Mouse (Mus musculus) hindbrain, postnatal 0 days (tissue): ENCODE measurements around the gene Cd59b. TPM values are rescaled to one million over a fixed set of nuclear protein-coding genes. Genes with fewer than 3 reads are reported as not detected.
"Not testable (repeated sequence)": the region's sequence is repeated elsewhere in the genome, so short reads cannot be mapped to it uniquely, and the experiment has no call there.

Source experiments
- ATAC-seq: fragments of 200-750 bp; cut with Nextera tagmentation; 2 replicates; pipeline ENCODE4 v1.8.0; 2017; ENCODE audit warnings: mild to moderate bottlenecking, moderate TSS enrichment, moderate library complexity
- DNase-seq: peaks from one replicate; pipeline ENCODE4 v3.0.0-alpha.2; 2015; ENCODE audit warnings: low spot score
- H3K27ac ChIP-seq: fragments of 300-500 bp; sonication (generic); 2 replicates; pipeline ENCODE4 v1.5.1; 2014; ENCODE audit warnings: mild to moderate bottlenecking
- H3K27me3 ChIP-seq: fragments of 300-500 bp; sonication (generic); 2 replicates; pipeline ENCODE4 v1.6.1; 2014; ENCODE audit warnings: low read length, mixed read lengths; ENCODE audit not compliant: insufficient read depth
- H3K36me3 ChIP-seq: fragments of 300-500 bp; sonication (generic); 2 replicates; pipeline ENCODE4 v1.6.1; 2014; ENCODE audit warnings: low read length, mixed read lengths; ENCODE audit not compliant: insufficient read depth
- H3K4me1 ChIP-seq: fragments of 300-500 bp; sonication (generic); 2 replicates; pipeline ENCODE4 v1.6.1; 2014; ENCODE audit warnings: antibody characterized with exemption, low read length, mixed read lengths; ENCODE audit not compliant: insufficient read depth
- H3K4me2 ChIP-seq: fragments of 300-500 bp; sonication (generic); 2 replicates; pipeline ENCODE4 v1.6.1; 2014; ENCODE audit warnings: low read depth, mild to moderate bottlenecking, low read length, moderate library complexity, mixed read lengths
- H3K4me3 ChIP-seq: fragments of 300-500 bp; sonication (generic); 2 replicates; pipeline ENCODE4 v1.5.1; 2014; ENCODE audit warnings: low read length
- H3K9ac ChIP-seq: fragments of 300-500 bp; sonication (generic); replicated peaks from 2 replicates; pipeline ENCODE4 v1.6.1; 2014; ENCODE audit warnings: mild to moderate bottlenecking, low read length, moderate library complexity, mixed read lengths
- H3K9me3 ChIP-seq: fragments of 300-500 bp; sonication (generic); 2 replicates; pipeline ENCODE4 v1.6.1; 2016; ENCODE audit warnings: low read length, mixed read lengths
- CTCF ChIP-seq: IDR thresholded peaks from 2 replicates; pipeline ENCODE4 v1.5.1; 2016; ENCODE audit warnings: antibody characterized with exemption, control low read depth, low read depth
- WGBS: fragments of 180-500 bp; shearing (Covaris S2); extraction: QIAGEN DNeasy Blood & Tissue Kit; methylation state at CpG from one replicate; pipeline ENCODE4 v1.1.7; 2014; 5-methylcytosine and 5-hydroxymethylcytosine counted together
- polyA plus RNA-seq: library from polyadenylated mRNA; unstranded; fragments of >200 nt; fragmentation: Nextera tagmentation; extraction: Ambion mirVana; gene quantifications from 2 replicates; pipeline ENCODE4 v1.2.1, GENCODE M21; 2015
- total RNA-seq: library from RNA; depleted of rRNA; stranded (reverse); fragments of >200 nt; gene quantifications from 2 replicates; pipeline ENCODE4 v1.2.3, GENCODE M21; 2014

The Cd59b gene
- total and polyA plus RNA-seq, 2 experiments from 2014 or later: 3.9 TPM; not detected in 1

- Histone ChIP-seq H3K27ac (no peak overlapping the region), H3K9ac (no peak overlapping the region), H3K4me1 (no peaks in the 10 kb centered on the region; the same call in 1 of the 2 replicates), H3K36me3 (no peaks in the 10 kb centered on the region), H3K4me2 (no peak overlapping the region), H3K4me3 (no peak overlapping the region), H3K27me3 (no peaks in the 10 kb centered on the region), H3K9me3 (no peaks in the 10 kb centered on the region)
- 54% methylated on average over 1 of the region's 1 CpGs for WGBS
- TF ChIP-seq CTCF: no peak
- DNase-seq (no peak), ATAC-seq (no peak)
Measured at GRCm38 (mm10) chr2:104099946-104100345, 30.3 kb downstream of the Cd59b start.

- 94% methylated on average over 6 of the region's 6 CpGs for WGBS
Measured at GRCm38 (mm10) chr2:104104800-104105199, 35.2 kb downstream of the Cd59b start.

GRCm38 (mm10) chr2:104109021-104109420 lies 39.4 kb downstream of the Cd59b start:
- not testable (repeated sequence) for ATAC-seq, H3K4me3 ChIP-seq, H3K9me3 ChIP-seq, H3K36me3 ChIP-seq, H3K27me3 ChIP-seq, H3K4me2 ChIP-seq, H3K27ac ChIP-seq, H3K4me1 ChIP-seq, DNase-seq, H3K9ac ChIP-seq
- 93% methylated on average over 2 of the region's 2 CpGs for WGBS

More at GRCm38 (mm10) chr2:104104800-104105199, 35.2 kb downstream of the Cd59b start:
- no peaks in the 10 kb centered on the region for H3K4me1 ChIP-seq
- H3K9me3 ChIP-seq: no peaks in the 10 kb centered on the region
- H3K9ac ChIP-seq: no peak overlapping the region
- H3K27me3 ChIP-seq: no peaks in the 10 kb centered on the region
- no peak overlapping the region for H3K27ac ChIP-seq
- DNase-seq (no peak), ATAC-seq (no peak)
- no peaks in the 10 kb centered on the region for H3K36me3 ChIP-seq
- H3K4me3 ChIP-seq: no peak overlapping the region
- TF ChIP-seq CTCF: no peak
- no peak overlapping the region for H3K4me2 ChIP-seq

- no peak overlapping the region for H3K9ac ChIP-seq
- H3K9me3 ChIP-seq: no peaks in the 10 kb centered on the region
- no peak overlapping the region for H3K4me2 ChIP-seq
- no peaks in the 10 kb centered on the region for H3K36me3 ChIP-seq
- no peak overlapping the region for H3K27ac ChIP-seq
- 73% methylated on average over 2 of the region's 2 CpGs for WGBS
- no peak for TF ChIP-seq CTCF
- H3K27me3 ChIP-seq: no peaks in the 10 kb centered on the region
- H3K4me3 ChIP-seq: no peak overlapping the region
- ATAC-seq (no peak), DNase-seq (no peak)
- H3K4me1 ChIP-seq: no peaks in the 10 kb centered on the region
Measured at GRCm38 (mm10) chr2:104109528-104109927, 39.9 kb downstream of the Cd59b start.

- Histone ChIP-seq H3K4me1 (no peaks in the 10 kb centered on the region), H3K9ac (no peak overlapping the region), H3K36me3 (no peaks in the 10 kb centered on the region), H3K9me3 (no peaks in the 10 kb centered on the region), H3K27ac (no peak overlapping the region), H3K4me3 (no peak overlapping the region), H3K27me3 (no peaks in the 10 kb centered on the region), H3K4me2 (no peak overlapping the region)
- no peak for DNase-seq
- WGBS: 91% methylated on average over 4 of the region's 4 CpGs
- no peak for ATAC-seq
- TF ChIP-seq CTCF: no peak
Measured at GRCm38 (mm10) chr2:104110031-104110430, 40.4 kb downstream of the Cd59b start.

- H3K9ac ChIP-seq, DNase-seq, ATAC-seq, H3K4me3 ChIP-seq, H3K4me1 ChIP-seq, H3K36me3 ChIP-seq, H3K27ac ChIP-seq, H3K4me2 ChIP-seq, H3K27me3 ChIP-seq, H3K9me3 ChIP-seq: not testable (repeated sequence)
- no CpG with 5 or more reads among the region's 1 CpGs for WGBS
Measured at GRCm38 (mm10) chr2:104111170-104111797, 41.6 kb downstream of the Cd59b start.

- not testable (repeated sequence) for H3K27ac ChIP-seq, H3K27me3 ChIP-seq, H3K9me3 ChIP-seq, H3K4me3 ChIP-seq, H3K9ac ChIP-seq, H3K36me3 ChIP-seq, ATAC-seq, H3K4me1 ChIP-seq, DNase-seq, H3K4me2 ChIP-seq
Measured at GRCm38 (mm10) chr2:104113563-104113962, 43.9 kb downstream of the Cd59b start.
